Mouse (Mus musculus) frontal cortex, postnatal 36 days (tissue): ENCODE data around the gene Ptms.

Experiments used
- DNase-seq, 2 experiments: peaks; one replicate each; pipeline ENCODE4 v3.0.0; 2022; ENCODE audit warnings: low spot score in 2 of 2

Ptms gene

DNA sequence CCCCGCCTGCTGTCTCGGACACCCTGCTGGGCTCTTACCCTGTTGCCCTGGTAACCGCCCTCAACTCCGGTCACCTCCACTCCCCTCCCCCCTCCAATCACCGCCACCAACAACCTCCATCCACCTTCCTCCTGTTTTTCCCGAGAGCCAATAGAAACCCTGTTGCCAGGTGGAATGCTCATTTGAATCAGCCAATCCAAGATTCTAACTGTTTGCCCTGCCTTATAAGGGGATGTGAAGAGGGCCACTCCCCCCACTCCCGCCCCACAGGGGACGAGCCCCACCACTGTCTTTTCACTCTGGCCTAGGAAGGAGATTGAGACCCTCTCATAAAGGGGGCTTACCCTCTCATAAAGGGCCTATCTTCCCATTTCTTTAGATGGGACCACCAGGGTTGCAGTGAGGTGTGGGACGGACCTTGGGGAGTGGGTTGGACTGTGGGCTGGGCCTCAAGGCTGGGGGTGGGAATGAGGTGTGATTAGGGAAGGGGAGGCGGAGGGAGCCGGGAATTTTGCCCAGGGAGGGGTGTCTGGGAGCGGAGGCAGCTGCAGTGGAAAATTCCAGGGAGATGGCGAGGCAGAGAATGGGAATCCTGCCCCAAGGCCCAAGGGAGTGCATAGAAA is at the start of gene Ptms:
TSS of gene Ptms (minus strand) at position 409 of the 623 bp plus-strand sequence.
- DNase-seq: peak; percentile 90 to 93

DNA sequence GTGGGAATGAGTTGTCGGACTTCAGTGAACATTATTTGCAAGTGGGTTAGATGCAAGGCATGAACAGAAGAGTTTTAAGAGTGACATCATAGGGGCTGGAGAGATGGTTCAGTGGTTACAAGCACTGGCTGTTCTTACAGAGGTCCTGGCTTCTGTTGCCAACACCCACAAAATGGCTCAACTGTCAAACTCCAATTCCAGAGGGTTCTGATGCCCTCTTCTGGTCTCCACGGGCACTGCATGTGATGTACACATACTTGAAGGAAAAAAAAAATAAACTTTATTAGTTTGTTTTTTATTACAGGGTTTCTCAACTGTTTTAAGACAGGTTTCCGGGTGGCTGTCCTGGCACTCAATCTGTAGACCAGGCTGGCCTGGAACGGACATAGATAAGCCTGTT is 47.9 kb upstream of the Ptms start:
- DNase-seq: peak in 1 of 2 experiments; percentile 40

DNA sequence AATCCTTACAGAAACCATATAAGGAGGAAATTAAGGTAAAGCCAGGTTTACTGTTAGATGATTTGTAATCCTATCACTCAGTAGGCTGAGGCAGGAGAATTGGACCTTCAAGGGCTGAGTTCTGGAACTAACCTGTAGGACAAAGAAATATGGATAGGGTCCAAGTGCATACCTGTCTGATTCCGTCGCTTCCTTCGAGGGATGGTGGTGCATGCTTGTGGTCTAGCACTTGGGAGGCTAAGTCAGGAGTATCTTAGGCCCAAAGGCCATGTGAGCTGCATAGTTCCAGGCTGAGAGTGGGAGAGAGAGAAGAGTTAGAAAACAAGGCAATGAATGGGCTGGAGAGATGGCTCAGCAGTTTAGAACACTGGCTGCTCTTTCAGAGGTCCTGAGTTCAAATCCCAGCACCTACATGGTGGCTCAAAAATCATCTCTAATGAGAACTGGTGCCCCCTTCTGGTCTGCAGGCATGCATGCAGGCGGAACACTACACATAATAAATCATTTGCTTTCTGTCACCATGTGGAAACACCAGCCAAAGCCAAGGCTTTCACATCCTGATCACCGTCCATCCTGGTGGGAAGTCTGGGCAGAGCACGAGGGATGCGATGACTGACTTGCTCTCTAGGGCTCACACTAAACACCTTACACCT is 46.7 kb upstream of the Ptms start:
- DNase-seq: no peak

DNA sequence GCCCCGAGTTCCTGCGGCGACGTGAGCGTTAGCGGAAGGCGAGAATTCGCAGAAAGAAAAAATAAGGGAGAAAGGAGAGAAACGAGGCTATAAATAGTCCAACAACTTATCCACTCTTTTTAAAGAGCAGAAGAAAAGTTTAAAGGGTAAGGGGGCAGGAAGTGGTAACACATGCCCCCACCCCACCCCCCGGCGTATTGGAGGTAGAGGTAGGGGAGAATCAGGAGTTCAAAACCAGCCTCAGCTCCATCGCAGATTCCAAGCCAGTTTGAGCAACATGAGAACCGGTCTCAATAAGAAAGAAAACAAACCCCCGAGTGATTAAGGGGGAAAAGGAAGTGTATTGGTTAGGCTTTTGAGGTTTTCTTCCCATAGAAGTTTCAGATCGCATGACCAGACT is 45.8 kb upstream of the Ptms start:
- DNase-seq: no peak

DNA sequence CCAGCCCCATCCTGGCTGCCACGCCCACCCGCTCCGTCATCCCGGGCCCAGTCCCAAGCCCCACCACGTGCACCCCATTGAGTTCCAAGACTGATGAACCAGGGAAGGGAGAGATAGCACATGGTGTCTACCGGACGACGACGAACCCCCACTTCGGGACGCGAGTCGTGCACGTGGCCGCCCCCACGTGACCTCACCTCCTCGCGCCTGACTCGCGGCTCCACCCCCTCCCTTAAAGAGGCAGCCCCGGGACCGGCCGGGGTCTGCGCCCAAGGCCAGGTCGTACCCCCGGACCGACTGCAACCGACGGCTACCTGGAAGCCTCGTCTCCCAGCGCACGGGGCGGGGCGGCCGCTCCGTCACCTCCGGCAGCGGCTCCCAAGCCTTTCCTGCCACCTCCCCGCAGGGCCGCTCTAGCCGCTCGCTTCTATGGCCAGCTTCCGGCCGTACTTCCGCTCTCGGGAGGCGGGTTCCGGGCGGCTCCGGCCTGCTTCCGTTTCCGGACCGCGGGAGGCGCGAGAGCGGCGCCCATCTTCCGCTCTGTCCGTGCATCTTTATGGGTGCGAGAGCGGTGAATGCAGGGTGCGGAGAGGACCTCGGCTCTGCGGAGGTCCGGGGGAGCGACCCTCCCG is 45.3 kb upstream of the Ptms start, which contains the start of gene Cops7a:
TSS of gene Cops7a (minus strand) at position 451 of the 632 bp plus-strand sequence.
- DNase-seq: peak; percentile 96 to 97

DNA sequence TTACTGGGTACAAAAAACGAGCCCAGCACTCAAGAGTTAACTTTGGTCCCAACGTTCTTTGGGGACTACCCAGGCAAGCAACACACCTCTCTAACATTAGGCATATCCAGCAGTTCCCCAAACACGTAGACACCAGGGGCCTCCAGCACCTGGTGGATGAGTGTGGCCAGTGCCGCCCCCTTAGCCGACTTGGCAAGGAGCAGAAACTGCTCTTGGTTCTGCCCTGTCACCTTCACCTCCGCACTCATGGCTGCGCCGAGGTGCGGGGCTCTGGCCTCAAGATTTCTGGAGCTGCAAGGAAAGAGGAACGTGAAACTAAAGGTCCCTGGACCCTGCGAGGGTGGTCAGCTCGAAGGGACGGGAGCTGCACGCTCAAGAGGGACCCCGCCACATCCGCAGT is 44.7 kb upstream of the Ptms start:
- DNase-seq: peak in 1 of 2 experiments; percentile 5

DNA sequence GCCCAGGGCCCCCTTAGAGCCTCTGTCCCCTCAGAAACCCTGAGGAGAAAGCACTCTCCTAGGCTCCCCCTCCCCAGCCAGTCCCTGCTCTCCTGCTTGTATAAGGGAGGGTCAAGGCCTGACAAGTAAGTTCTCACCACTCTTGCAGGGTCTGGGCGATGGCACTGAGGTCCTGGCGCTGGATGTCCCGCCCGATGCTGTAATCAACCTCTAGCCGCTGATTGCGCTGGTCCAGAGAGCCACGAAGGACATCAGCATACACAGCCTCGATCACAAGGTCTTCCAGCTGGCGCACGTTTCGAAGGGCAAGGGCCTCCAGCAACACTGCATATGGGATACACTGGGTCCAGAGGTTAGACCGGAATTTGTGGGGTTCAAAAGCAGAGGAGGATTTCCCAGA is 41.1 kb upstream of the Ptms start:
- no peak for DNase-seq

DNA sequence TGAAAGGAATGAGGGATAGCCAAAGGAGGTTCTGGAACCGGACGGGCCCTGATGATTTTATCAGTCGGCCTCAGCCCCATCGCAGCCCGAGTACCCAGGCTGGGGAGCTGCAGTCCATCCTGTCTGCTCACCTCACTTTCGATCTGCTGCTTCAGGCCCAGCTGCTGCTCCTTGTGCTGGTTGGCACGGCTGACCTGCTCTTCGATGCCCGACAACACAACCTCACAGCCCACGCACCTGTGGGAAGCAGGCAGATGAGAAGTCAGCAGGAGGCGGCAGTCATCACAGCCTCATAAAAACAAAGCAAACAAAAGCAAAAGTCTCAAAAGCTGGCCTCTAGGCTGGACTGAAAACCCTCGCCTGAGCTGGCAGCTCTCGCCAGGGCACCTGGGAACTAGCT is 40.1 kb upstream of the Ptms start:
- DNase-seq: no peak

DNA sequence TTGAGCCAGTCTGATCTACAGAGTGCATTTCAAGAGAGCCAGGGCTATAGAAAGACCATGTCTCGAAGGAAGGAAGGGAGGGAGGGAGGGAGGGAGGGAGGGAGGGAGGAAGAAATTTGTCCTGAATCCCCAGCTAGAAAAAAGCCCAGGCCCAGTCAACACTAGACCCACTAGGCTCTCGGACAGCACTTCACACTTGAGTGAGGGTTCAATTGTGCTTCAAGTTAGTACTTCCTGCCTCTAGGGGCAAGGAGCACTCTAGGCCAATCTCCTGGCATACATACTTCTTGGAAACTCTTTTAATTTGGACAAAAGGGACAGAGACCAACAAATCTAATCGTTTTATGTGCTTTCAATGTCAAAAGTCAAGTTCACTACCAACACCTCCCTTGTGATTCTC is 38.2 kb upstream of the Ptms start:
- DNase-seq: no peak

DNA sequence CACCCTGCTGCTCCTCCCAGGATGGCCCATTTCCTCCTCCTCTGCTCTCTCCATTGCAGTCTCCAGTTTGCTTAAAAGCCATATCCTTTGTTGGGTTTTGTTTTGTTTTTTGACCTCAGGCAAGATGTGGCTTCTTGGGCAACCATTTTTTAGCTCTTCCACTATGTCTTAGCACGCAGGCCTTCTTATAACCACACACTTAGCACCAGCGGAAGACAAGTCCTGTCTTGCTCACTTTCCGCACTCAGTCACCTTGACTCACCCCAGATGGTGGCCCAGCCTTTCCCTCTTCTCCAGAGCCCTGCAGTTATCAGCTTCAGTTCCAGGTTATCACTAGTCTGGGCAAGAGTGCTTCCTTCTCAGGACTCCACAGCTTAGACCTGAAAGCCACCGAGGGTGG is 35.3 kb upstream of the Ptms start:
- no peak for DNase-seq

DNA sequence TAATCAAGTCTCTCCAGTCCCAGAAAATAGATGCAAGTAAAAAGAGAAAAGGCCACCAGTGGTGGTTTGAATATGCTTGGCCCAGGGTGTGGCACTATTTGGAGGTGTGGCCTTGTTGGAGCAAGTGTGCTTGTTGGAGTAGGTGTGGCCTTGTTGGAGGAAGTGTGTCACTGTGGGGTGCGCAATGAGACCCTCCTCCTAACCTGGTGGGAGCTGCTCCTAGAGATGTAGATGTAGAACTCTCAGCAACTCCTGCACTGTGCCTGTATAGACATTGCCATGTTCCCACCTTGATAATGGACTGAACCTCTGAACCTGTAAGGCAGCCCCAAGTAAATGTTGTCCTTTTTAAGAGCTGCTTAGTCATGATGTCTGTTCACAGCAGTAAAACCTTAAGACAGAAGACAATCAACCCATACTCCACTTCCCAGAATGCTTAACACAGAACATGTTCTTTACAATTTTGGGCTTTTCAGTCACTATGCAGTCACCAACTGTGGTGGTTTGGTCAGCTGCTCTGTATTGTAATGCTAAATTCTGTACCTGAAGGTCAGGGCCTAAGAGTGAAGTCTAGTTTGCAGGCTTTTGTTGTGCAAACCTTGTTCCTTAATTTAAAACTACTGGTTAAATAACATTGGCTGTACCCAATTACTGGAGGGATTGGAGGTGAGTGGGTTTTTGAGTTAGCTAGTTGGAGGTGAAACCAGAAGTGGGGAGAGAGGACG is 34.2 kb upstream of the Ptms start:
- no peak for DNase-seq

DNA sequence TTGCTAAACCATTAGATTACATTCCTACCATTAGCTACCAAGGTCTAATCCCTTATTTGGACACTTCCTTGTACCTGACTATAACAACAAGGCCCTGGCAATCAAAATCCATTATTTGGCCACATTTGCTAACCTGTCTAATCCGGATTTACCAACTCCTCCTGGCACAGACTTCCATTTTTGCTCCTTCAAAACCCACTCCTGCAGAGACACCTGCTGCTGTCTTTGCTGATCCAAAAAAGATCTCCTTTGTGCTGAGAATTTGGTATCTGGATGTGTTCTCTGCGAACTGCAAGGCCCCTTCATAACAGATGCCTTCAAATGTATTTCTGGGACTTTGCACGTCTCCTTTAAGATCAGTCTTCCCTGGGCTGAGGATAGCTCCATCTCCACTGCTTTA is 23.6 kb upstream of the Ptms start:
- DNase-seq: no peak

DNA sequence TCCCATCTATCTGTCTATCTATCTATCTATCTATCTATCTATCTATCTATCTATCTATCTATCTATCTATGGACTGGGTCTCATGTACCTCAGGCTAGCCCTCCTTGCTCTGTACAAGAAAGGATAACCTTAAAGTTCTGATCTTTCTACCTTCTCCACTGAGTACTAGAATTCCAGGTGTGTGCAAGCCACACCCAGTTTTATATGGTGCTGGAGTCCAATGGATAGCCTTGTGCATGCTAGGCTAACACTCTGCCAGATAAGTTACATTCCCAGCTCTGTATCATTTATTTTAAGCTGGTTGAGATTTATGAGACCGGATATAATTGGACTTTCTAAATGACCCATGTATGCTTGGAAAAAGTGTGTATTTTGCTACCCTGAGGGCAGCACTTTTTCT is 21.8 kb upstream of the Ptms start:
- no peak for DNase-seq

DNA sequence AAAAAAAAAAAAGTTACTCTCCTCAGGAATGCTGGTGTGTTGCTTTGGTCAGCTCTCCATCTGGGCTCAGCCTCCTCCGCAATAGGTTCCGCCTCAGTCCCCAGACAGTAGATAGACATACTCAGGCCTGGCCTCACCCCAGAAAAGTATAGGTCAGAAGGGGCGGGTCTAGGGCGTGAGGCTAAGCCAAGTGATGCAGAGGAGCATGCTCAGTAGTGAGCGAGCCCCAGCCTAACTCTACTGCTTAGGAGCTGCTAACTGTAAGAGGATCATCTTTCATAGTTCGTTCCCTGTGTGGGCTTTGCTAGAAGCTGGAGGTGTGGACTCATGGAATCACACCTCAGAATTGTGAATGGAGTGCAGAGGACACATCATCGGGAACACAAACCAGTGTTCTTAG is 18.7 kb upstream of the Ptms start:
- DNase-seq: no peak

DNA sequence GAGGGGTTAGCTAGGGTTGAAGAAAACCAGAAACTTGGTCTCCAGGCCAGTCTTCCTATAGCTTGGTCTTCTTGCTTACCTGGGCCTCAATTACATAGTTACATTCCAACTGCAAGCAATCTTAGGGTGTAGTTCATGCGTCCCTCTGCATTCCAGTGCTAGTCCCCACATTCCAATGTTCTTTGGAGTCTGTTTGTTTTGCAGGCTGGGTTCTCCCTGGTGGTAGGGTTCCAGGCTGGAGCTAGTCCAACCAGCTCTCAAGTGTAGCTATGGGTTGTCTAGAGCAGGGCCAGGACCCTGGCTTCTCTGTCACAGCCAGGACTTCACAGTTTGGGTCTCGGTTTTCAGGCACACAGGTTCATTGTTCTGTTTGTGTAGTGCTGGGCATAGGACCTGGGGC is 17.6 kb upstream of the Ptms start:
- no peak for DNase-seq

DNA sequence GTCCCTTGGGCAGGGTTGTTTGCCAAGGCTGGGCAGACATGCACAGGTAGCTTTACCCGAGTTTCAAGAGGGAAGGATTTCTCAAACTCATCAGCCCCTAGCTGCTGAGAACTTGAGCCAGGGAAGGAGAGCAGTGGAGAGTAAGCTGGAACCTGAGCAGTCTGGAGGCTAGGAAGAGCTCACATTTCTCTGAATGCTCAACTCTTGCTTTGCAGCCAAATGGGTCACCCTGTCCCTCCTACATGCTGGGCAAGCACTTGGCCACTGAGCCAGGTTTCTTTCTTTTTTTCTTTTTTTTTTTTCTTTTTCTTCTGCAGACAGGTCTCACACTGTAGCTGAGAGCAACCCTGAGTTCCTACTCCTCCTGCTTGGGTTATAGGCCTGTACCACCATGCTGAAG is 16.8 kb upstream of the Ptms start:
- DNase-seq: no peak

DNA sequence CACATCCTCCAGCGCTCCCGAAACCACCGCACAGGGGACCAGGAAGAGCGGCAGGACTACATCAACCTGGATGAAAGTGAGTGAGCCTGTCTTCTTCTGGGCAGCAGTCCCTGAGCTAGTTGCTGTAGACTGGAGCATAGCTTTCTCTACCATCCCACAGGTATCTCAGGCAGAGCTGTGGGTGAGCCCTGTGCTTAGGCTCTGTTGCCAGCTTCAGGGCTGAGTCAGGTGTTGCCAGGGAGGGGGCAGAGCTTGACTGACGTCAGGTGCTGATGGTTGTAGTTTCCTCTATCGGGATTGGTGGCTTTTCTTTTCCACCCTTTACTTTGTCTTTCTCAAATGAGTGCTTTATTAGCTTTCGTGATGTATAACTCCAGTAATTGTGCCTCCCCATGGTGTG is 14.8 kb upstream of the Ptms start:
- peak in 1 of 2 experiments; percentile 20 for DNase-seq

DNA sequence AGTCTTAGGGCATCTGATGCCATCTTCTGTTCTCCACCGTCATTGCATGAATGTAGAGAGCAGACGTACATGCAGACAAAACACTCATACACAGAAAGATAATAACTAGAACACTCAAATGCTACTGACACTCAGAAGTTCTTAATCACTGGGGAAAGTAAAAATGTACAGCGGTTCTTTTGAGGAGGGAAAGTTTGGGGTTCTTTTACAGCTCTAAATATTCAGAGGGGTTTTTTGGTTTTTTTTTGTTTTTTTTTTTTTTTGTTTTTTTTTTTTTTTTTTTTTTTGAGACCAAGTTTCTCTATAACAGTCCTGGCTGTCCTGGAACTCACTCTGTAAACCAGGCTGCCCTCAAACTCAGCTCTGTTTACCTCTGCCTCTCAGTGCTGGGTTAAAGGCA is 13.2 kb upstream of the Ptms start:
- no peak for DNase-seq

DNA sequence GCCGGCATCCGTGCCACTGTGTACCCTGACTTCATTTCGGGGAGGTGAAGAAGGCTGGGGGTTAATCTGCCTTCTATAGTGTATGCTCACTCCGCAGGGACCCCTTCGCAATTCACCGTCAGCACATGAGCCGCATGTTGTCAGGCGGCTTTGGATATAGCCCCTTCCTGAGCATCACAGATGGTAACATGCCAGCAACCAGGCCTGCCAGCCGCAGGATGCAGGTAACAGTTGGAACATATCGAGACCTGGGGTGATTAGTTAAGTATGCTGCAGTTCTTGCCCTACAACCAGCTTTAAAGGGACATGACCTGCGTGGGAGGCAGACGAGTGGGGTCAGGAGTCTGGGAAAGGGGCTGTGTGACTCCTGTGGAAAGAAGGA is 12.4 kb upstream of the Ptms start:
- DNase-seq: no peak

DNA sequence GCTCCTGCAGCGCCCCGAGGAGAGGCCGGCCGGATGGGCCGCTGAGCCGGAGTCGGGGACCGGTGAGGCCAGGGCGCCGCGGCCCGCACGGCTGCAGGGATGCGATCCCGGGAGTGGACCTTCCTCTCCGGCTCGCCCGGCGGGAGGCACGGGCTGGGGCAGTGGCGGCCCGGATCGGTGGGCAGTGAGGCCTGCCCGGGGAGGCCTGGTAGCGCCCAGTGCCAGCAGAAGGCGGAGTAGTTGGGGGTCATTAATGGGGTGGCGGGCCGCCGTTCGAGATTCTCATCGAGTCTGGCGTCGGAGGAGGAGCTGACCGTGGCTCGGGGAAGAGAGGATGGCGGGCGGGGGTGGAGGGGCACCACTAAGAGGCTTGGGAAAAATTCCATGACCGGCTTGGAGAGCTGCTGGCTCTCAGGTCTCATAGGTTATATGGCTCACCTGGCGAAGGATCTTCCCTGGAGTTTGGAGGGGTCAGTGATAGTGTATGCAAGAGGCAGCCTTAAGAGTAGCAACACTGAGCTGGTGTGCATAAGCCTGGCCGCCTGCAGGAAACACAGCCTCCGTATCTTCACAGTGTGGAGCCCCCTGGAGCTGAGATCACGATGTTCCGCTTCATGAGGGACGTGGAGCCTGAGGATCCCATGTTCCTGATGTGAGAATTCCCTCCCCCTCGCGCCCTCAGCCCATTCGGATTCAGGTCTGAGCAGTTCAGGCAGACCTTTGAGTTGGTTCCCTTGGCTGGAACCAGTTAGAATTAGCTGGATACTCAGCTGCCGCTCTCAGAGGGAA is 11.8 kb upstream of the Ptms start:
- DNase-seq: peak in 1 of 2 experiments; percentile 55

DNA sequence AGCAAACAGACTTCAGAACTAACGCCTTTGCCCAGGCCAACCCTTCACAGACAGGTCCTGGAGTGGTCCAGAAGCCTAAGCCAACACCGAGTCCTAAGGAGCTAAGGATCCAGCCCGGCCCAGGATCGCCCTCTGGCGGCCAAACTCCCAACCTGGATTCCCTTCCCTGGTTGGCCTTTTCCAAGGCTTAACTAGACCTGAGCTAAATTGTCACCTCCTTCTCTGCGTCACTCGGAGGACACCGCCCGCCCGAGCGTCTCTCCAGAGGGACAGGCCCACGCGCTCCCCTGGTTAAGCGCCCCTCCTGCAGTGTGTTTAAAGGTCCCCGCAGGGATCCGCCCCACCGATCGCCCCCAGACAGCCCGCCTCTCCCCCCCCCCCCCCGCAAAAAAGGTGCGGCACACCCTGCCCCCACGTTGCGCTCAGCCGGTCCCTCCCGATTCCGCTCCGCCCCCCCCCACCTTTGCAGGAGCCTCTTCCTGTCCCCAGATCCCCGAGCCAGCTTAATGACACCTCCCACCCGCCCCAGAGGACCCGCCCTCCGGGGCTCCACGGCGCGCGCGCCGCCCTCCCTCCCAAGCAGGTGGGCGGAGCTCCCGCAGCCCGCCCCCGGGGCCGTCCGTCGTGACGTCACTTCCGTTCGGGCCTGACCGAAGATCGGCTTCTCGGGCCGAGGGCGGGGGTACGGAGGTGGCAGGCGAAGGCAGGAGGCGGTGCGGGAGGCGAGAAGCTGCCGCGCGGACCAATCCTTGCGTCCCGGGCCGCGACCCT is 11.0 kb upstream of the Ptms start, which contains the start of gene Mlf2:
TSS of gene Mlf2 (plus strand) at position 633 of the 771 bp plus-strand sequence.
- peak; percentile 99 for DNase-seq
